In the genomic region with DNA sequence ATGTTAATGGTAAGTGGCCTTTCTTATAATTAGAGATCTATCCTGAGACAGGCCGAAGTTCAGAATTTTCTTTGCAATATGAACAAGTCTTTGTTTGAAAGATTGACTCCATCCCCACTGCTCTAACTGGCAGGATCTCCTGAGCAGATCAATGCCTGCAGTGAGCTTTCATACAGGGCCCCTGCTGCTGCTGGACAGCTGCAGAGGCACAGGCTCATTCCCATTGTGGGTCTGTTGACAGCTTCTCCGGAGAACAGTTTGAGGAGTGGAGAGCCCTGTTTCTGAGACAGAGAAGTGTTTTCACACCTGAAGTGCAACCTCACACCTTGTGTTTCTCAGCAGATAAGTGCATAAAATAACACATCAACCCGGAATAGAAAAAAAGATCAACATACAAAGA, we compare ENCODE assay signal across 28 mouse cellular contexts. TPM values are rescaled to one million over a fixed set of nuclear protein-coding genes. Genes with fewer than 3 reads are reported as not detected.
A peak's percentile ranks its signal among the peaks of the same experiment; 100 is the strongest.
DNase-seq lines count a peak whose midpoint lies in the region; ATAC-seq and TF ChIP-seq lines count a peak whose summit lies in the region.
"Had no signal": no experiment of that assay in that cellular context is flagged by ENCODE, and none has a peak within 500 bp of the region (broad histone marks: within the 10 kb centered on the region; RNA-seq: fewer than 3 reads in every experiment).

No protein-coding gene starts in this region.

- no peaks in the 10 kb centered on the region for H3K9me3 ChIP-seq in forebrain, embryonic 12.5 days
- no peaks in the 10 kb centered on the region for H3K9me3 ChIP-seq in forebrain, embryonic 11.5 days (ENCODE audit: control insufficient read depth, low read length)
- H3K9me3 ChIP-seq in hindbrain, embryonic 15.5 days = no peaks in the 10 kb centered on the region
- H3K9me3 ChIP-seq in hindbrain, embryonic 14.5 days (ENCODE audit: control insufficient read depth, low read length) = no peaks in the 10 kb centered on the region
- H3K9me3 ChIP-seq in midbrain, embryonic 16.5 days (replicated peaks; ENCODE audit: control insufficient read depth, low read length, poor library complexity, severe bottlenecking) = no peaks in the 10 kb centered on the region
- H3K9me3 ChIP-seq in midbrain, postnatal 0 days (ENCODE audit: low read length) = no peaks in the 10 kb centered on the region
- H3K9me3 ChIP-seq: embryonic facial prominence, embryonic 15.5 days; heart, embryonic 10.5 days; intestine, embryonic 15.5 days had no signal

- H3K4me1 ChIP-seq in forebrain, embryonic 12.5 days = peaks cover 4% of the 10 kb centered on the region
- no peaks in the 10 kb centered on the region for H3K4me1 ChIP-seq in forebrain, embryonic 11.5 days (replicated peaks; ENCODE audit: control insufficient read depth, insufficient read depth, low read length)
- H3K4me1 ChIP-seq in hindbrain, embryonic 15.5 days (replicated peaks) = no peaks in the 10 kb centered on the region
- H3K4me1 ChIP-seq in hindbrain, embryonic 14.5 days (replicated peaks; ENCODE audit: control insufficient read depth, insufficient read depth, low read length) = no peaks in the 10 kb centered on the region
- H3K4me1 ChIP-seq in midbrain, embryonic 16.5 days (ENCODE audit: control insufficient read depth, insufficient read depth, low read length) = no peaks in the 10 kb centered on the region
- no peaks in the 10 kb centered on the region for H3K4me1 ChIP-seq in midbrain, postnatal 0 days (ENCODE audit: insufficient read depth, low read length)
- H3K4me1 ChIP-seq: embryonic facial prominence, embryonic 15.5 days; heart, embryonic 10.5 days; intestine, embryonic 15.5 days had no signal

- H3K36me3 ChIP-seq in forebrain, embryonic 12.5 days (replicated peaks) = no peaks in the 10 kb centered on the region
- no peaks in the 10 kb centered on the region for H3K36me3 ChIP-seq in forebrain, embryonic 11.5 days (ENCODE audit: control insufficient read depth, insufficient read depth, low read length)
- peaks cover 9% of the 10 kb centered on the region for H3K36me3 ChIP-seq in hindbrain, embryonic 15.5 days
- peaks cover 6% of the 10 kb centered on the region; the same call in 1 of the 2 replicates for H3K36me3 ChIP-seq in hindbrain, embryonic 14.5 days (replicated peaks; ENCODE audit: control insufficient read depth, insufficient read depth)
- peaks cover 4% of the 10 kb centered on the region for H3K36me3 ChIP-seq in midbrain, embryonic 16.5 days (ENCODE audit: control insufficient read depth, insufficient read depth, low read length)
- H3K36me3 ChIP-seq in midbrain, postnatal 0 days (ENCODE audit: insufficient read depth, low read length) = 0 out of 2 replicates have a peak, but pooled peaks cover 4% of the 10 kb centered on the region
- H3K36me3 ChIP-seq: embryonic facial prominence, embryonic 15.5 days; heart, embryonic 10.5 days; intestine, embryonic 15.5 days had no signal

- no peaks in the 10 kb centered on the region for H3K27me3 ChIP-seq in forebrain, embryonic 12.5 days
- no peaks in the 10 kb centered on the region for H3K27me3 ChIP-seq in forebrain, embryonic 11.5 days (ENCODE audit: control insufficient read depth, insufficient read depth, low read length)
- no peaks in the 10 kb centered on the region for H3K27me3 ChIP-seq in hindbrain, embryonic 15.5 days
- no peaks in the 10 kb centered on the region for H3K27me3 ChIP-seq in hindbrain, embryonic 14.5 days (ENCODE audit: control insufficient read depth, insufficient read depth, low read length)
- H3K27me3 ChIP-seq in midbrain, embryonic 16.5 days (ENCODE audit: control insufficient read depth, insufficient read depth, low read depth, low read length) = no peaks in the 10 kb centered on the region
- no peaks in the 10 kb centered on the region for H3K27me3 ChIP-seq in midbrain, postnatal 0 days (ENCODE audit: insufficient read depth, low read length)
- H3K27me3 ChIP-seq: embryonic facial prominence, embryonic 15.5 days; intestine, embryonic 15.5 days had no signal

- H3K27ac ChIP-seq in forebrain, embryonic 12.5 days = no peak overlapping the region
- no peak overlapping the region for H3K27ac ChIP-seq in forebrain, embryonic 11.5 days (ENCODE audit: low read depth, low read length)
- peak overlapping the region; percentile 34; the same call in 1 of the 2 replicates for H3K27ac ChIP-seq in hindbrain, embryonic 15.5 days (replicated peaks)
- H3K27ac ChIP-seq in hindbrain, embryonic 14.5 days = no peak overlapping the region
- H3K27ac ChIP-seq in midbrain, embryonic 16.5 days (ENCODE audit: low read length) = peak overlapping the region; percentile 38; the same call in 1 of the 2 replicates
- H3K27ac ChIP-seq in midbrain, postnatal 0 days (ENCODE audit: low read depth, low read length) = no peak overlapping the region
- H3K27ac ChIP-seq: embryonic facial prominence, embryonic 15.5 days; gastrocnemius, adult 2 months; heart, embryonic 10.5 days; intestine, embryonic 15.5 days had no signal

- no peak overlapping the region for H3K4me2 ChIP-seq in forebrain, embryonic 12.5 days
- no peak overlapping the region for H3K4me2 ChIP-seq in forebrain, embryonic 11.5 days (ENCODE audit: low read depth, low read length, severe bottlenecking)
- H3K4me2 ChIP-seq in hindbrain, embryonic 15.5 days = no peak overlapping the region
- H3K4me2 ChIP-seq in hindbrain, embryonic 14.5 days (replicated peaks) = no peak overlapping the region
- no peak overlapping the region for H3K4me2 ChIP-seq in midbrain, embryonic 16.5 days (ENCODE audit: low read length)
- no peak overlapping the region for H3K4me2 ChIP-seq in midbrain, postnatal 0 days (ENCODE audit: low read depth, low read length, poor library complexity, severe bottlenecking)
- H3K4me2 ChIP-seq: embryonic facial prominence, embryonic 15.5 days; intestine, embryonic 15.5 days had no signal

- peak; percentile 33; the same call in 1 of the 2 replicates for ATAC-seq in forebrain, embryonic 12.5 days (ENCODE audit: low FRiP score)
- no peak for ATAC-seq in forebrain, embryonic 11.5 days (replicated peaks; ENCODE audit: low FRiP score)
- ATAC-seq in hindbrain, embryonic 15.5 days (ENCODE audit: low FRiP score, low read depth) = no peak
- ATAC-seq in hindbrain, embryonic 14.5 days (ENCODE audit: low FRiP score) = no peak
- no peak for ATAC-seq in midbrain, embryonic 16.5 days
- ATAC-seq in midbrain, postnatal 0 days (ENCODE audit: low FRiP score) = no peak
- ATAC-seq: hindbrain, embryonic 16.5 days; intestine, embryonic 15.5 days had no signal

- no peak for DNase-seq in forebrain, embryonic 11.5 days (ENCODE audit: low spot score)
- no peak for DNase-seq in hindbrain, embryonic 14.5 days (ENCODE audit: low spot score)
- DNase-seq in midbrain, postnatal 0 days (ENCODE audit: low spot score) = no peak
- no peak for DNase-seq in lung, adult 18-20 months
- DNase-seq: adrenal gland, adult 2 months; adrenal gland, postnatal 25 days; cerebellum, adult 11 months; cerebellum, adult 8-10 months; cerebellum, postnatal 14 days; gastrocnemius, adult 2 months; gastrocnemius, postnatal 36 days; heart, adult 18-20 months; heart, postnatal 10 days; kidney, adult 18-20 months had no signal

- TF ChIP-seq CTCF in midbrain, postnatal 0 days (IDR thresholded peaks at IDR 0.05) = no peak

- no peak overlapping the region for H3K4me3 ChIP-seq in forebrain, embryonic 12.5 days (replicated peaks)
- H3K4me3 ChIP-seq in forebrain, embryonic 11.5 days (ENCODE audit: low read depth, low read length) = no peak overlapping the region
- H3K4me3 ChIP-seq in hindbrain, embryonic 15.5 days = no peak overlapping the region
- H3K4me3 ChIP-seq in hindbrain, embryonic 14.5 days (replicated peaks; ENCODE audit: low read length) = no peak overlapping the region
- no peak overlapping the region for H3K4me3 ChIP-seq in midbrain, embryonic 16.5 days (ENCODE audit: low read depth, low read length)
- no peak overlapping the region for H3K4me3 ChIP-seq in midbrain, postnatal 0 days (ENCODE audit: low read depth, low read length)
- H3K4me3 ChIP-seq: embryonic facial prominence, embryonic 15.5 days; erythroblast, embryonic 14.5 days; gastrocnemius, adult 2 months; heart, embryonic 10.5 days; intestine, embryonic 15.5 days had no signal

- no peak overlapping the region for H3K9ac ChIP-seq in forebrain, embryonic 12.5 days
- H3K9ac ChIP-seq in forebrain, embryonic 11.5 days (ENCODE audit: low read length) = no peak overlapping the region
- no peak overlapping the region for H3K9ac ChIP-seq in hindbrain, embryonic 15.5 days
- H3K9ac ChIP-seq in hindbrain, embryonic 14.5 days = no peak overlapping the region
- H3K9ac ChIP-seq in midbrain, embryonic 16.5 days (ENCODE audit: low read depth, low read length) = no peak overlapping the region
- H3K9ac ChIP-seq in midbrain, postnatal 0 days (replicated peaks; ENCODE audit: low read length, poor library complexity, severe bottlenecking) = no peak overlapping the region
- H3K9ac ChIP-seq: embryonic facial prominence, embryonic 15.5 days; intestine, embryonic 15.5 days had no signal

- 53% methylated on average over 3 of the region's 3 CpGs for WGBS in forebrain, embryonic 12.5 days
- 62% methylated on average over 3 of the region's 3 CpGs for WGBS in forebrain, embryonic 11.5 days
- 59% methylated on average over 3 of the region's 3 CpGs for WGBS in hindbrain, embryonic 15.5 days
- 59% methylated on average over 3 of the region's 3 CpGs for WGBS in hindbrain, embryonic 14.5 days
- WGBS in midbrain, embryonic 16.5 days = 50% methylated on average over 3 of the region's 3 CpGs
- 31% methylated on average over 3 of the region's 3 CpGs for whole genome bisulfite sequencing in midbrain, postnatal 0 days

RNA-seq across cellular contexts. Expression of gene Gm11042, which starts 51.3 kb away (rescaled TPM):
- not detected in 2 replicates for polyA plus RNA-seq in forebrain, embryonic 12.5 days (2016; fragmentation: Nextera tagmentation; extraction: Ambion mirVana)
- not detected in 2 replicates for polyA plus RNA-seq in forebrain, embryonic 11.5 days (2014; fragmentation: Nextera tagmentation; extraction: Ambion mirVana)
- polyA plus RNA-seq in hindbrain, embryonic 15.5 days (2015; fragmentation: Nextera tagmentation; extraction: Ambion mirVana) = not detected in 2 replicates
- polyA plus RNA-seq in hindbrain, embryonic 14.5 days (2014; fragmentation: Nextera tagmentation; extraction: Ambion mirVana) = not detected in 2 replicates
- polyA plus RNA-seq in midbrain, embryonic 16.5 days (2015; fragmentation: Nextera tagmentation; extraction: Ambion mirVana) = not detected in 2 replicates
- total RNA-seq in midbrain, postnatal 0 days (2014; rRNA removed) = not detected in 2 replicates
- not detected in 2 replicates for polyA plus RNA-seq in midbrain, postnatal 0 days (2015; fragmentation: Nextera tagmentation; extraction: Ambion mirVana)
- total RNA-seq: adrenal gland, adult 2 months; adrenal gland, postnatal 25 days; common myeloid progenitor, adult 5-6 weeks; ES-E14; gastrocnemius, adult 2 months; gastrocnemius, postnatal 36 days; heart, adult 18-20 months; heart, postnatal 10 days; hematopoietic stem cell, adult 5-6 weeks had no signal
- polyA plus RNA-seq: adrenal gland, adult 2 months; embryonic facial prominence, embryonic 11.5 days; embryonic facial prominence, embryonic 15.5 days; erythroblast, embryonic 14.5 days; heart, embryonic 10.5 days; heart, embryonic 14.5 days; hindbrain, embryonic 16.5 days; intestine, embryonic 15.5 days; kidney, embryonic 14.5 days had no signal

Comparison
In these comparisons a context has a peak if more than half of its experiments do, and no peak if none do; other contexts are left out.
1. H3K27ac ChIP-seq: peak in hindbrain, embryonic 15.5 days (single experiment) and midbrain, embryonic 16.5 days (single experiment); none in forebrain, embryonic 12.5 days (single experiment), forebrain, embryonic 11.5 days (single experiment), hindbrain, embryonic 14.5 days (single experiment) and midbrain, postnatal 0 days (single experiment).